Mouse (Mus musculus): ENCODE measurements around the gene Crtc3.

Crtc3 gene

DNA sequence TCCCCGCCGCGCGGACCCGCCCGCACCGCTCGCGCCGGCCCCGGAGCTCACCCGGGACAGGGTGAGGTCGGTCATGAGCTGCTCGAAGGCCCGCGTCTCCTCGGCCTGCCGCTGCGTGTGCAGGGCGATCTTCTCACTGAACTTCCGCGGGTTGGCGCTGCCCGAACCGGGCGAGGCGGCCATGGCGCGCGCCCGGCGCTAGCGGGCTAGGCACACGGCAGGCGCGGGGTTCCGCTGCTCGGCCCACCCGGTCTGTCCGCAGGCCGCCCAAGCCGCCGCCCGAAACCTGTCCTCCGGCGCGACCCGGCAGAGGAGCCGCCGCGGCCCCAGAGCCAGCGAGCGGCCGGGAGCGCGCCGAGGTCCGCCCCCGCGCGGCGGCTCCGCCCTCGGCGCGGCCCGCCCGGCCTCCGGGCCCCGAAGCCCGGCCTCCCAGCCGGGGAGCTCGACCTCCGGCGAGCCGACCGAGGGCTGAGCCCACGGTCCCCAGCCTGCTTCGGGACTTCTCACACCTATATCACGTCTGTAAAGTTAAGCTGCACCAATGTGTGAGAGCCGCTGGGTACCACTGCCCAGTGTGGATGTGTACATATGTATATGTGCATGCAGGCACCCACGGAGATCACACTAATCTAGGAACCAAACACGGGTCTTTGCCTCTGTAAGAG lies at the start of gene Crtc3:
Crtc3 (minus strand) TSS at position 322 of the 665 bp plus-strand sequence.
- no peak for DNase-seq (ENCODE audit: low read depth)

- DNase-seq (ENCODE audit: low read depth), result no peak
These were observed 47.5 kb upstream of the Crtc3 start for GRCm38 (mm10) chr7:80736199-80736598.

DNA sequence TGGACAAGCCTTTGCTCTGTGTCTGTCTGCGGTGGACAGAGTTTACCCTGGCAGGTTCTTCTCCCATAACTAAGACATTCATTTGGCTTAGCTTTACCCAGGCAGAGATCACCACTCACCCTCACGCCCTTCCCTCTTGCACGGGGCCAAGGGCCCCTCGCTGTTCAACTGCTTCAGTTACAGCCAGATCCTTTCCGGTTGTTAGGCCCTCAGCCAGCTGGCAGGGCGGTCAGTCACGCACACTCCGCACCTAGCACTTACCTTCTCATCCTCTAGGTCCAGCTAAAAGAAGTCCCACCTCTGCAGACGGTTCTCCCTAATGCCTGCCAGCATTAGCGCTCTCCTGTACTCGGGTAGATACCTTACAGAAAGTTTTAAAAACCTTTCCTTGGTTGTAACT lies 44.3 kb upstream of the Crtc3 start:
- DNase-seq (ENCODE audit: low read depth), result no peak

GRCm38 (mm10) chr7:80729662-80730061 lies 41.0 kb upstream of the Crtc3 start:
- peak; percentile 23 for DNase-seq (ENCODE audit: low read depth)

DNA sequence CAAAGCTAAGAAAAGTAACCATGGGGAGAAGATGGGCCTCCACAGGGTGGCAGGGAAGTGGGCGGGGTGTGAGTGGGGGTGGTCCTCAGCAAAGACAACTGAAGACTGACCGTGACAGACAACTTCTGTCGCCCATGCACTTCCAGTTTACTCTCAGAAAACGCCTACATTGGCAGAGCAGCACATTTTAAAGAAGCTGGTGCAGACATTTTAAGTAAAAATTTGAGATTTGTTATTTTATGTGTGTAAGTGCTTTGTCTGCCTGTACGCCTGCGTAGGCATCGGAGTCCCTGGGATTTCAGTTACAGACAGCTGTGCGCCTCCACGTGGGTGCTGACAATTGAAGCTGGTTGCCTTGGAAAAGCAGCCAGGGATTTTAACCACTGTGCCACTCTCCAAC lies 32.4 kb upstream of the Crtc3 start:
- no peak for DNase-seq (ENCODE audit: low read depth)

DNA sequence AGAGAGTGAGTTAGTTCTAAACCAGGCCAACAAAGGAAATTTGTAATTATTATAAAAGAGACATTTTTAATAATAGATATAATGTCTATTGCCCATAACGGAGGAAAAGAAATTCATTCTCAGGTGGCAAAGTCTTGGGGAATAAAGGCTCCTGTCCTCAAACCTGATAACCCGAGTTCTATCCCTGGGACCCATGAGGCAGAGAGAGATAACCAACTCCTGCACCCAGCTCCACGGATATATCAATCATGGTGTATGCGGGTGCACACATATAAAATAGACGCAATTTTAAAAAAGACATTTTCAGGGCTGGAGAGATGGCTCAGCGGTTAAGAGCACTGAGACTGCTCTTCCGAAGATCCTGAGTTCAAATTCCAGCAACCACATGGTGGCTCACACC lies 30.9 kb upstream of the Crtc3 start:
- DNase-seq (ENCODE audit: low read depth), result no peak

DNA sequence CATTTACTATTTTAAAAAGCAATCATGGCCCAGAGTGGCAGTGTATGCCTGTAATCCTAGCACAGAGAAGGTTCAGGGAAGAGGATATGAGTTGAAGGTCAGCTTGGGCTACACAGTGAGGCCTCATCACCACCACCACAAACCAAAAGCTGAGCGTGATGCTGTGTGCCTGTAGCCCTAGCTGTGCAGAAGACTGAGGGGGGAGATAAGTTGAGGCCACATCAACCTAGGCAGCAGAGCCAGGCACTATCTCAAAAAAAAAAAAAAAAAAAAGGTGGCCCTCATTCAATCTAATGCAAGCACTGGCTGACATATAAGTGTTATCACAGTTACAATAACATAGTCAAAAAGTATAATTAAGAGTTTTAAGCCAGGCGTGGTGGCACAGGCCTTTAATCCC lies 30.4 kb upstream of the Crtc3 start:
- DNase-seq (ENCODE audit: low read depth), result no peak

- no peak for DNase-seq (ENCODE audit: low read depth)
These were observed 29.8 kb upstream of the Crtc3 start for GRCm38 (mm10) chr7:80718471-80718870.

DNA sequence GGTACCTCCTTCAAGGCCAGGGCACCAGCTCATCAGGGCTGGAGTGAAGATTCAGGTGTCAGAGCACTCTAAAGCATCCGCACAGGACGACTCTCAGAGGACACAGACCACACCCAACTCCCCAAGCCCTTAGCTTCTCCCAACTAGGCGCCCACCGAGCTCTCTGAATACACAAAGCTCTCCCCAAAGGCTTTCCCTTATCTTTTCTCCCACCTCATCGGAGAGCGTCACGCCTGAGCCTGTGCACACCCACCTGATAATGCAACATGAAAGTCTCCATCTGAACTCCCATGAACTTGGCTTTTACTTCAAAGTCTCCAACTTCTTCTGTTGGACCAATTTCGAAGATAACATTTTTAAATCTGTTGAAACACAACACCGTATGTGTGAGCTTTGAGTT lies 28.1 kb upstream of the Crtc3 start:
- no peak for DNase-seq (ENCODE audit: low read depth)

- DNase-seq (ENCODE audit: low read depth), result peak; percentile 33
These were observed 26.6 kb upstream of the Crtc3 start for GRCm38 (mm10) chr7:80715306-80715705.

DNA sequence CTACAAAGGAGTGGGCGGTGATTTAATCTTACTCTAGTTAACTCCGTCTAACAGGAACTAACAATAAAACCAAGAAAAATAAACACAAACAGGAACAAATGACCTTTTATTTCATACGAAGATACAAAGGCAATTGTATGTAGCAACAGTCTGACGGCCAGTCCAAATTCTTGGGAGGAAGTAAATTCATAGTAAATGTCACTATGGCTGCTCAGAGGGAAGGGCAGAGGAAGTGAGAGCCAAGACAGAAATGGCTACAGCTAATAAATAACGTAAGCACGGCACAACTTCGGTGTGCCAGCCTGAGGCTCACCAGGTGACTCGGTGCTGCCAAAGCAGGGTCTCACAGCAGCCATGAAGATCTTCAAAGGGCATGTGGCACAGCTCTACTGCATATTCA lies 22.8 kb upstream of the Crtc3 start:
- no peak for DNase-seq (ENCODE audit: low read depth)

DNA sequence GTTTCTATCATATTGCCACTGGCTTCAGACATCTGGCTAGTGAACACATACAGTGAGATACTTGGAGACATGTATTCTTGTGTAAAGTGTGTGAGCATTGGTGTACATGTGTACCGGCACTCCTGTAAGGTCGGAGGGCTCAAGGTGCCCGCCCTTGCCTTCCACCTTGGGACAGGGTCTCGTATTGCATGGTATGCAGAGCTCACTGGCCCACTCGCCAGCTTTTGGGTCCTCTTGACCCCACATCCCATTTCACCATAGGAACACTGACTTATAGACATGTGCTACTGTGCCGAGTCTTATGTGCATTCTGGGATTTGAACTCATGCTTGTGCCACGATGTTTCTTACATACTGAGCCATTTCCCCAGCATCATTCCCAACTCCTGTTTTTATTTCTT lies 21.7 kb upstream of the Crtc3 start:
- no peak for DNase-seq (ENCODE audit: low read depth)

- no peak for DNase-seq (ENCODE audit: low read depth)
These were observed 15.4 kb upstream of the Crtc3 start for GRCm38 (mm10) chr7:80704066-80704465.

DNA sequence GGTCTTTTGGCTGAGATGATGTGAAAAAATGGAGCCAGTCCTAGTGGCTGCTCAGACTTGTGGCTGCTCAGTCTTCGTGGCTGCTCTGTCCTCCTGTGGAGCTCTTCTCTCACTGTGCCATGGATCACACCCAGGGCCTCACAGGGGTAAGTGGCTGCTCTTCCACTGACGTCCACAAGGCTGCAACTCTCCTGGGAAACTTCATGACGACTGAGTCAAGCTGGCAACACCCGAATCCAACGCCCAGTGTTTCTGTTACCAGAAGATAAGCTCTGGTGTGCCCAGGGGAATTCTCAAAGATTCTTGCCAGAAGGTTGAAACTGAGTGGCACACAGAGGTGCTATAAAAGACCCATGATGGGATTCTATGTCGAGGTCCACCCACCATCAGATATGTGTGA lies 13.8 kb upstream of the Crtc3 start:
- no peak for DNase-seq (ENCODE audit: low read depth)

GRCm38 (mm10) chr7:80699709-80700108 lies 11.0 kb upstream of the Crtc3 start:
- DNase-seq (ENCODE audit: low read depth), result no peak

- DNase-seq (ENCODE audit: low read depth), result no peak
These were observed 10.3 kb upstream of the Crtc3 start for GRCm38 (mm10) chr7:80698940-80699339.

DNA sequence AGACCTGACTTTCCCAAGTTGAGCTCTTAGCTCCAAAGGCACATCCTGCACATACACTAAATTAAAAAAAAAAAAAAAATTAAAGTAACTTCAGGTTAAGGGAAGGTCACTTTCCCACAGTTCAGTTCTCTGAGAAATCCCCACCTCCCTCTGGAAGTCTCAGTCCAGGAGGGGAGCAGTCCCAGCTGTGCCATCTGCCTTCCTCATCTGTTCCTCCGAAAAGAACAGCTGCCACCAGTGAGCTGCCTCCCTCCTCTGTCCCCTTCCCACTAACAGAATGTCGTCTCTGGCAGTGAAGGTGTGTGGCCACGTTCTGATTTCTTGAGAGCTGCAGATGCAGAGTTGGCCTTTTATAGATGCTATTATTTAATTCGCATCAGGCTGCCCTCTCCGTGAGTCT lies 9.2 kb upstream of the Crtc3 start:
- DNase-seq (ENCODE audit: low read depth), result no peak

GRCm38 (mm10) chr7:80696903-80697302 lies 8.2 kb upstream of the Crtc3 start:
- DNase-seq (ENCODE audit: low read depth), result no peak

DNA sequence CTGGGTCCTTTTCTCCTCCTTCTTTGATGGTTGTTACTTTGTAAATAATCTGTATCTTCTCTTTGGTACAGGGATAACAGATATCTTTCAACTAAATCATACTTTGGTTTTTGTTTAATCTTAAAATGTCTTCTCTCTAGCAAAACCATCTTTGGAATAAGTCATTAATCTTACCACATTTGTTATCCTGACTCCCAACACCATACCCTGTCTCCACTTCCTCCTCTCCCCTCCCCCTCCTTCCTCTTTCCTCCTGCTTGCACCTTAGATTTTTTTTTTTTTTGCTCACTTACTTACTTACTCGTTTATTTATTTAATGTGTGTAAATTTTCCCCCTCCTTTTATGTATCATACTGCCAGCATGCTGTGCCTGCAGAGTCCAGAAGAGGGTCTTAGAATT lies 7.7 kb upstream of the Crtc3 start:
- DNase-seq (ENCODE audit: low read depth), result no peak

DNA sequence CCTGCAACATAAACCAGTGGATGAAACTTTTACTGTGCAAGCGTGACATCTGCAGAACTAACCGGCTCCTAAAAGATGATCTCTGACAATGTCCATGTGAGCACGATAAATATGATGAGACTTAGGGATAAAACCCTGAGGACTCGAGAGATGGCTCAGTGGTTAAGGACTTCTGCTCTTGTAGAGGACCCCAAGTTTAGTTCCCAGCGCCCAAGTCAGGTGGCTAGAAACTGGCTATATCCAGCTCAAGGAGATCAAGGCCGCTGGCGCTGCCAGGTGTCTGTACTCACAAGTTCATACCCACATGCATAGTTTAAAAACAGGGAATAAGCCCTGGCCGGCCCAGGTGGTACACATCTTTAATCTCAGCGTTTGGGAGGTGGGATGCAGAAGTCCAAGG lies 3.8 kb upstream of the Crtc3 start:
- no peak for DNase-seq (ENCODE audit: low read depth)

DNA sequence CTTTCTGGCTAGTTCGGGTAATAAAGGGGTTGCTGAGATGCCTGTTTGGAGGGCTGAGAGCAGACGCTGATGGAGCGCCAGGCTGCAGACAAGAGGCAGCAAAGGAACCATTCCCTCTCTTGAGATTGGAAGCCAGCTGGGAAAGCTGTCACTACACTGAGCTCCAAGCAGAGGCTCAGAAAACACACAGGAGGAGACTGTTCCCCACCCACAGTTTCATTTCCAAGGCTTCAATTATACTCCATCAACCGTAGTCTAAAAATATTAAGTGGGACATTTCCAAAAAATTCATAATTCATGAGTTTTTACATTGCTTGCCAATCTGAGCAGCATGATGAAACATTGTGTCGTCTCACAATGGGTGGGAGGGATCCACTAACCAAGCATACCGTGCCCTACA lies 2.5 kb upstream of the Crtc3 start:
- no peak for DNase-seq (ENCODE audit: low read depth)

- peak; percentile 56 for DNase-seq (ENCODE audit: low read depth)
These were observed 529 bp upstream of the Crtc3 start for GRCm38 (mm10) chr7:80689221-80689591.

DNA sequence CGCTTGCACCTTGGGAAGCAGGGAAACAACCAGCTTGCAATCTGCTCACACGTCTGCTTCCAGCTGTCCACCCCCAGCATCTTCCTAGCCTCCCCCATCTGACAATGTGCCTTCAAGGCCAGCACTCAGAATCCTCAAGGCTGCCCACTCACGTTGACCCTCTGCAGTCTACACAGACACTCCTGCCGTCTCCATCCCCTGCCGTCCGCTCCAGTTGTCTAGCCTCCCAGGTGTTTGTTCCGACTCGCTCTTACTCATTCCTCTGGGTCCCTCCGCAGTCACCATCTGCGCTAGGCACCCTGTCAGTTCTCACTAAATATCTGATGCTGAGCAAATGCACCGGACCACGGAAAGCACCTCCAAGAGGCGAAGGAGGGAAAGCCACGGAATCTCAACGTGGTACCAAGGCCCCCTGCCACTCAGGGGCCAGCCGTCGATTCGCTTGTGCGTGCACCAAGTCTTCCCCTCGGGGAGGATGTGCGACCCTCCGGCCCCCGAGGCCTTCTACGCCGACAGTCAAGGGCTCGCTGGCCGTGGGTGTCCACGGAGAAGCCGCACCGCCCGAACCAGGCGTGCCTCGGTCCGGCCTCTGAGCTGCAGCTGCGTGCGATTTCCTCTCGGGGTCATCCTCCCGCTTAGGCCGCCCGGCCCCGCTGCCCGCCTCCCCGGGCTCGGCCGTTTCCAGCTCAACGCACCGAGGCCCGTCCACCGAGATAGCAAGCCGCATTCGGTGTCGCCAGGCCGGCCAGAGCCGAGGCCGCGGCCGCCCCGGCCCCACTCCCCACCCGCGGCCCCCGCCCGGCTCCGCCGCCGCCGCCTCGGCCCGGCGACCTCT lies 739 bp downstream of the Crtc3 start:
- DNase-seq (ENCODE audit: low read depth), result no peak

DNA sequence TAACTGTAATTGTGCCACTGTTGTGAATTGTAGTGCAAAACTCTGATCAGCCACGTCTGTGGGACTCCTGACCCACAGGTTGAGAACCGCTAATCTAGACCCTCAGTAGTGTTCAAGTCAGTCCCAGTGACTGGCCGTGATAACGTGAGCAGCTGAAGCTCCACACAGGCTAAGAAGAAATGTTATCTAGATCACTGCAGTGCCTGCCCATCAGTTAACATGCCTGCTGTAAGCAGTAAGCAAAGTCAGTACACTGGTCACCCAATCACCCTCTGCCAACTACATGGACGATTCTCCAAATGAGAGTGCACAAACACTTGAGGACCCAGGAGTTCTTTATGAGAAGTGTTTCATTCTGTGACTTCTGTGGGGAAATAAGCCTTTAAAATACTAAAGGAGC lies 3.0 kb downstream of the Crtc3 start:
- DNase-seq (ENCODE audit: low read depth), result no peak
